Mouse (Mus musculus) megakaryocyte, embryonic 14.5 days (primary cell): Measurements from ENCODE around the gene Ptprb.

ENCODE experiments used
- FLI1 ChIP-seq: IDR thresholded peaks from 2 replicates; pipeline ENCODE4 v1.6.1; 2012; ENCODE audit warnings: low read length, inconsistent platforms, mixed read lengths
- GATA1 ChIP-seq: IDR thresholded peaks from 3 replicates; pipeline ENCODE4 v1.6.1; 2012; ENCODE audit warnings: mixed read lengths, low read length, inconsistent platforms, borderline replicate concordance

DNA sequence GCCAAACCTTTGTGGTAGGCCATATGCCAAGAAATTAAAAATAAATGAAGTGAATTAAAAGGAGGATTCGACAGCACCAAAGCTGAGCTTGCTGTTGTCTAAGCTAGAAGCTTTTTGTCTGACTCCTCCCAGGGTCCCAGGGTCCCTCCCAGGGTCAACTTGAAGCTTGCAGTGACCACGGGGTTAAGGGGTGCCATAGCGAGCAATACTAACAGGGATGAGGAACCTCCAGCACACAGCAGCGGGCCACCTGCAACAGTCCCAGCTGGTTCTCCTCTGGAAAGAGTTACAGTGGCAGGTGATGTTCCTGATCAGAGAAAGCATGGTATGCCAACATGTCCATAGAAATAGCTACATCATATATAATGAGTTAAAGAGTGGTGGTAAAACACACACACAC, 109.1 kb downstream of the Ptprb start:
- TF ChIP-seq GATA1 (no peak), FLI1 (no peak)
